Mouse (Mus musculus) adrenal gland, adult (tissue): ENCODE measurements around the gene Pold3.

Experiments
- DNase-seq, 2 experiments: peaks; one replicate each; pipeline ENCODE4 v3.0.0; 2022 to 2023; ENCODE audit warnings: low spot score in 1 of 2; ENCODE audit not compliant: inconsistent age in 2 of 2

Pold3 gene

GRCm38 (mm10) chr7:100033672-100034071 is 87.7 kb downstream of the Pold3 start:
- no peak for DNase-seq
